Mouse (Mus musculus) CD4-positive, CD25-positive, alpha-beta regulatory T cell, adult 2 months (primary cell): ENCODE results near the gene Nrxn3.

Source experiments
- DNase-seq: peaks from one replicate; pipeline ENCODE4 v3.0.0-alpha.2; 2012; ENCODE audit warnings: low read depth, low spot score

The Nrxn3 gene

DNA sequence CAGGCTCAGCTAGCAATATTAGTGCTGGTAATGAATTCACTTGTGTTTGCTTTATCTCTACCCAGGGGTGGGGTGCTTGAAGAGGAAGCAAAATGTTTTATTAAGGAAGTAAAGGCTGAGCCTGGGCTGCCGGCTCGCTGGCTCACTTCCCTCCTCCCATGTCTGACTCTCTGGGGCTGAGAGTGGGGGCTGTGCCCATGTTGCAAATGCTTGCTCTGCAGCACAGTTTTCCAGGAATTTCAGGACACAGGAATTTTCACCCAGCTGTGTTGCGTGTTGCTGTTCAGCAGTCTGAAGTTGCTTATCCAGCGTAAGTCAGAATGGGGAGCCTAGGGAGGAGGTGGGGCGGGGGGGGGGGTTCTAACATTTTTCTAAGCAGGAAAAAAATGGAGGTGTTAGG lies 89.5 kb downstream of the Nrxn3 start:
- DNase-seq: no peak

DNA sequence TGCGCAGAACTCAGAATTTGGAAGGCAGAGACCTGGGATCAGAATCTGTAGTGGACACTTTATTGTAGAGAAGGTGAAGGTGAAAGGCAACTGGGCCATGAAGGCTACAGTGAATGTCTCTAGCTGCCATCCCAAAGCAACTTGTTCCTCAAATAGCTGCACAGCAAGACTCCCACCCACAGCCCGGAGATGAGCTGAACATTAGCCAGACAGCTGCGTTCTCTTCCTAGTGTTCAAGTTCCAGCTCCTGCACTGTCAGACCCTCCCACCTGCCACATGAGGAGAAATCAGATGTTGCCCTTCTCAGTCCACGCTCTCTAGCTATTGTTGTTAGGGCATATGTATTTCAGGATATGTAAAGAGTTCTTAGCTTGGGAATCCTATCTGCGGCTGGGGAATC lies 94.2 kb downstream of the Nrxn3 start:
- no peak for DNase-seq

DNA sequence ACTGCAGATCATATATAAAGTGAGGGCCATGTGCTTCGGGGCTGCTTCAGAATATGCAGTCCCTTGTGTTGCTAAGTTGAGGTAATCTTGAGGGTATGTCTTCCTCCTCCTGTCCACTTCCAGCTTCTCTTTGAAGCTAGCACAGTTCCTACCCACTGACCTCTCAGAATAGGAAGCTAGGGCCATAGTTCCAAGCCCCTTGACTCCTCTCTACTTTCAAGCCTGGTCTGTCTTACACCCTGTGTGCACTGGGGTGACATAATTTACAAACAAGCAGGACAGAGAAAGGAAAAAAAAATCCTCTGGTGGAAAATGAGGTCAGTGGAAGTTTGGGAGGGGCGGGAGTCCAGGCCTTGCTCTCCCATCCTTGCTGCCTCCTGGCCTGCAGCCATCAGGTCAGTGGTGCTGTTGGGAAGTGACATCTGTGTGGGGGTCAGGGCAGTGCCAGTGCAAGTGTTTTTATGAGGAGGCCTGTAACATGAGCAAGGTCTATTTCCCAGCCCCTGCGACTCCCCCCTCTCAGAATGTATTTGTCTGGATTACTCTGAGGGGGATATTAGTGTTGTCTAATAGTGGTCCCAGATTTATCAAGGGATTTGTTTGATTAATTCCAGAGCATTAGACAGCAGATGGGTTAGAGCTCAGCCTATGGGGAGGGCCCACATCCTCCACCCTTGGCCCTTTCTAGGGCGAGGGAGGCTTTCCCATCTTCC lies 96.1 kb downstream of the Nrxn3 start:
- no peak for DNase-seq

DNA sequence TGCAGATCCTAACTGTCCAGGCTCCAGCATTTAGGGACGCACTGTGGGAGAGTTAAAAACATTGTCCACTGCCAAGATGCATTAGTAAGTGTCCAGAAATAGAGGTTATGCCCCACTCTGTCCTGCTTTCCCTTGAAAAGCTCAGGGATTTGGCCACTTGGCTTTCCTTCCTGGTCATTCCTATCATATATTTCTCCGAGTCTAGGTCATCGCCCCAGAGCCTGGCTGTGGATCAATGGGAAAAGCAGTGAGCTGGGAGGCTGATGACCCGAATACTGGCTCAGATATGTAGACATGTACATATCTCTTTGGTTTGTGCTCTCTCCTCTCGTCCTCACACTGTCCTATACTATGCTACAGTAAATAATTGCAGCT lies 96.6 kb downstream of the Nrxn3 start:
- no peak for DNase-seq

DNA sequence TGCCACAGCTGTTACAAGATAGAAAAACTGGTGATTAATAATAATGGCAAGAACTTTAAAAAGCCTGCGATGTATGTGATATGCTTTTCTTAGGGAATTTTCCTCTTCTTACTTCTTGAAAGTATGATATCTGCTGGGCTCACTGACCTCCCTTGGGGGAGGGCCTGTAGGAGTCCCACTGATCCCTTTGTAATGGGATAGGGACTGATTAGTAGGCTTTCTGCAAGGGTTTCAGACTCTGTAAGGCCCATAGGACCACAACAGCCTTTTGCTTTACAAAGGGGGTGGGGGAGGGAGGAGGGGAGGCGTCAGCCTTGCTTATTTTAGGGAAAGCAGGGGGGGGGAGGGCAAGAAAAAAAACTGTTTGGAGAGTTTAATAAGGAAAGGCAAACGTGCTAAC lies 97.5 kb downstream of the Nrxn3 start:
- DNase-seq: no peak

DNA sequence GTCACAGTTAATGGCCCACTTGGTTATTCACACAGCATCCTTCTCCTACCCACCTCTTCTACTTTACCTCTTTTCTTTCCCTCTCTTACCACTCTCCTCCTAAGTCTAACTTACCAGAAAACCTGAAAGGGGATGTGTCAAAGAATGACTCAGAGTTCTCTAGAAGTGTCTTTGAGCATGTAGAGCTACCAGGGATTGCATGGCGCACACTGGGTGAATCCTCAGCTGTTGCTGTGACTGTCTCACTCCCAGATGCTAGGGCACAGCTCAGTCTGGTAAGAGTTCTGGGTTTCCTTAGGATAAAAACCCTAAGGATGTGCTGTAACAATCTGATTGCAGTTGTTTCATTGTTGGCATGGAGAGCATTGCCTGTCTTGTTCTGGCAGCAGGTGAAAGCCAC lies 108.2 kb downstream of the Nrxn3 start:
- no peak for DNase-seq

DNA sequence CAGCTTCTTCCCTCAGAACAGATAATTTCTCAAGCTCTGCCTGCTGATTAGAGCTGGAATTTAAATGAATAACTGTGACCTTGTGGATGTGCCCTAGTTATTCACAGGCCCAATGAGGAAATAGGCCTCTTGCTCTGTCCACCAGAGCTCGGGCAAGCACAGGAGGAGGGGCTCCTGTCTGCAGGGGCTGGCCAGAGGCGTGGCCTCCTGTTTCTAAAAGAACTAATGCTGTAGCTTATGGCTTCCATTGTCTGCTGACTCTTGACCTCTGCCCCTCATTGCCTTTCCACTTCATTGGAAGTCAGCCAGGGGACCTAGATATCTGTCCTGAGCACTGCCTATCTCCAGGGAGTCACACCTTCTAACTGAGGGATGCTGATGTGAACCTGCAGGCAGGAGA lies 113.1 kb downstream of the Nrxn3 start:
- no peak for DNase-seq

DNA sequence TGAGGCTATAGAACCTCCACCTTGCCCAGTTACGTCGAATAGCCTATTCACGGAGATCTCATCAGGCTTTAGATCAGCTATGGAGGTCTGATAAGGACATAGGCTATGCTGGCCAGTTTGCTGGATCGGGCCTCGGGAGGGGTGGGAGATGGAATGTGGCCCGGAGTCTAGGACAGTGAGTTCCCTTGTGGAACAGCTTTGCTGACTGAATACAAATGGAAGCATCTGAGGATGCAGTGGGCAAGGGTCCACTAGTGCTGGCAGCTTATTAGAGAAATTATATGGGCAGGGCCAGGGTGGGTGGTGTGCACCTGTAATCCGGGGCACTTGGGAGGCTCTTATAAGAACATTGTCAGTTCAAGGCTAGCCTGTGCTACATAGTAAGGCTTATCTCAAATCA lies 117.0 kb downstream of the Nrxn3 start:
- DNase-seq: no peak

DNA sequence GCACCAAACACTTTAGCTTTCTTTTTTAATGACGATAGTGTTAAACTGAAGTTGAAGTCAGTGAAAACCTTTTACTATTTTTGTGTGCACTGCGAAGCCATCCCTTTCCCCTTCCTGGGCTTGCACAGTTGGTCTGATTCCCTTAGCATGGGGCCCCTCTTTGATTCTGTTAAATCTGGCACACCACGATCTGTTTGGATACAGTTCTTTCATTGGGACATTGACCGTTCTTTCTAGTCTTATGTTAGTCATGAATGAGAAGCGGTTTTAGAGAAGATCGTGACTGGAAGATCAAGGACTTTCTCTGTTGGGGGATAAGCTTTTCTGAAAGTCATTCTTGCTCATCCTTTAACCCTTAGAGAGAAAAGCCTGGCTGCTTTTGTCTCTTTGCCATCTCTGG lies 118.7 kb downstream of the Nrxn3 start:
- DNase-seq: no peak

DNA sequence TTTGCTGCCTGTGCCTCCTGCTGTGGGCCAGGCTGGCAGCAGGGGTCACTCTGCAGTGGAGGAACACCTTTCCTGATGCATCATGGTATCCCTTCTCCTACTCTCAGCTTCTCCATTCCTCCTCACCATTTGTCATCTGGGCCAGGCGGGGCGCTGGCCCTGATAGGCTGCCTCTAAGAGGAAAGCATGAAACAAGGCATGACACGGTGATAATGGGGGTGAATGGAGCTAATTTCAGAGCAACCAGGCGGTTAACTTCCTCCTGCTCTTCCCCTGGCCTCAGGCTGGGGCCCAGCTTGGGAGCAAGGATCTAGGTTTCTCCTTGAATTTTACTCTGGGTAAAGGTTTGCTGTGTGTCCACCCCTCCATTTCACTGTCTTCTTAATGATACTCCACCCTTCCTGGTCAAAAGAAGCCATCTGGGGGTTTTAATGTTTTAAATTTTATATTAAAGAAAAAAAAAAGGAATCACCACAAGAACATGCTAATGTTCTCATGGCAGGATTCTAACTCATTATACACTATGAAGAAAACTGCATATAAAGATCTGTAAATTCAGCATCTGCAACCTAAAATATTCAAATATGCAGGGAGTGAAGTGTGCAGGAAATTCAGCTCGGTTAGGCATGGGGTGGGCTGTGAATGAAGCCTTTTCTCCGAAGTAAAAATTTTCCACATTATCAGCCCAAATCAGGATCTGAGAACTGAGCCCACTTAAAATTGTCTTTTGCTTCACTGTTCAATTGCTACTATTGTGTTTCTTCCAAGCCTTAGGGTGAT lies 127.9 kb downstream of the Nrxn3 start:
- no peak for DNase-seq

DNA sequence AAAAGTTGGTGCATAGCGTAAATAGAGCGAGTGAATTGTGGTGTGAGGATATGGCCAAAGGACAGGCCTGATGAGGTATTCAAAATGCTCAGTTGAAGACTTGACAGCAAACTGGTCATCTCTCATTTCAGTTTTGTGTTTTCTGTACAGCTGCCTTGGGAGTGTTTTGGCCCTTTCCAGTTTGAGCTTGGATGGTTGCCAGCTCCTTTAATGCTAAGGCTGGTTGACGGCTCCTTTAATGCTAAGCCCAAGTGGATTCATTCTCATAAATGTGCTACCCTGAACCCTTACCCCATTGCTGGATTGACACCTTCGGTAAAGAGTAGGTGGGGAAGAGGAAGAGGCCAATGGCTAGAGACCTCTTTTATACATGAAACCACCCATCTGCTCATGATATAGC lies 131.4 kb downstream of the Nrxn3 start:
- DNase-seq: no peak

DNA sequence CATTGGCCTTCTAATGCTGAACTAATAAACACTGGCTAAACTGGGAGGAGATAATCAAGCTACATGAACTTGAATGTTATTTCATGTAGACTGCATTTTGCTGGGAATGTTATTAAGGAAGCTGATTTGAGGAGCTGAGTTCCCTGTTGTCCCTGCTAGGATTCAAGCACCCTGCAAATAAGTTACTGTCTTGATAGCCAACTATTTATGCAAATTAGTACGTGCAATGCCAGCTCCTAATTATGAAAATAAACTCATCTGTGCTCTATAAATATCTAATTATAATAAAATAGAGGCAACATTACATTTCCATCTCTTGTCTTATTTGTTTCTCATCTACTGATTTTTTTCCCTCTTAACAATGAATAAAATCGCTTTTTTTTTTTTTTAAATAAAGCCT lies 135.0 kb downstream of the Nrxn3 start:
- DNase-seq: no peak

DNA sequence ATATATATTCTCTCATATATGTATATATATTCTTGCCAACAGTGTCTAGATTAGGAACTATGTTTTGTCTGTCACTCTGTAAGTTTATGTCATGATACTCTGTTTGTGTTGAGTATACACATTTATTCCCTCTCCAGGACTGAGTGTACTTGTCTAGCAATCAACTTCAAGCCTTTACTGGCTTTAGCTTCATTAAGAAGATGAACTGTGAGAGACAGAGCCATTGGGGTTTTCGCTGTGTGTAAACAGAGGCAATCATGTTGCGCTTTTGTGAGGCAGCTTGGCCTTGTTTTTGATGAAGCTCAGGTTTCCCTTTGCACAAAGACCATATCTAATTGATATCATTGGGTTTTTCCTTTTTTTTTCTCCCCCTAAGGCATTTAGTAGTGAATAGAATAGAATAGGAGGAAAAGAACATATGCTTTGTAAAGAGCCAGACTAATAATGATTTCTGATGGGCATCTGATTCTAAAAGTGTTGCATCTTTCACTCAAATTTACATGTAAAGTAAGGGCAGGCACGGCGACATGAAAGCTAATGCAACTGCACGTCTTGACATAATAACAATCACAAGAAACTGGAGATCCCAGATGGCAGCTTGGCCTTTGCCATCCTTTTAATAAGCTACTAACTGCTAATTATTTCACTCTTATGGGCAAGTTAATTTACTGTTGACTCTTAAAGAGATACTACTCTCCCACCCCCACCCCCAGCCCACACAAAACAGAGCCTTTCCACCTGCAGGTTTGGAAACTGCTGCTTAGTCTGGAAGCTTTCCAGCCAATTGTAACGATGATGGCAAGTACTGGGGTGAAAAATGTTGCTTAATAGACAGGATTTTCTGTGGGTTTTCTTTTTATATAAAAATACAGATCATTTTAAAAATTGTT lies 137.0 kb downstream of the Nrxn3 start:
- no peak for DNase-seq

DNA sequence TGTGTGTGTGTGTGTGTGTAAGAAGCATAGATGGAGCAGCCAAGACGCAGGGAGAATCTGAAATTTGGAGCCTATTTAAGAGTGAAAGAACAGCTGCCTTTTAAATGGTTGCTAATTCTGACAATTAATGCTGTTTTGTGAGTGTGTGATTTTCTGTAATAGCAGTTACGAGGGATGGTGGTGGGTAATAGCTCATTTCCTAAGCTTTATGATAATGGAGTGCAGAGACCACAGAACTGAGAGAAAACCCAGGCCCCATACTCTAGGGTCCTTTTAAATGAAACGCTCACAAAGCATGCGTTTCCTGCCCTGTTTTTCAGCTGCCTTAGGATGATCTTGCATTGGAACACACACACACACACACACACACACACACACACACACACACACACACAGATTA lies 137.7 kb downstream of the Nrxn3 start:
- DNase-seq: no peak

DNA sequence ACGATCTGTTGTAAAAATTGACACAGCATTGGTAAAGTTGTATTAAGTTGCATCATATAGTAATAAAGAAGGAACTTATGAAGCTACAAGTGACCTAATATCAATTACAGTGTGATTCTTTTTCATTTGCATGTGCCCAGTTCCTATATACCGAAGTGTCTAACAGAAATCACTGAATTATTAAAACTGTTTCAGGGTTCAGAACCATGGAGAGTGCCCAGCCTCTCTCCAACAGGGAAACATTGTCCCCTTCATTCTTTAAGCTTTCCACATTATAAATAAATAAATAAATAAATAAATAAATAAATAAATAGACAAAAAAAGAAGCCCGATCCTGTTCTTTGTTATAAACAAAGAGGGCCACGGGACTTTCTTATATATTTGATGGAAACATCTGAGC lies 140.4 kb downstream of the Nrxn3 start:
- DNase-seq: no peak

DNA sequence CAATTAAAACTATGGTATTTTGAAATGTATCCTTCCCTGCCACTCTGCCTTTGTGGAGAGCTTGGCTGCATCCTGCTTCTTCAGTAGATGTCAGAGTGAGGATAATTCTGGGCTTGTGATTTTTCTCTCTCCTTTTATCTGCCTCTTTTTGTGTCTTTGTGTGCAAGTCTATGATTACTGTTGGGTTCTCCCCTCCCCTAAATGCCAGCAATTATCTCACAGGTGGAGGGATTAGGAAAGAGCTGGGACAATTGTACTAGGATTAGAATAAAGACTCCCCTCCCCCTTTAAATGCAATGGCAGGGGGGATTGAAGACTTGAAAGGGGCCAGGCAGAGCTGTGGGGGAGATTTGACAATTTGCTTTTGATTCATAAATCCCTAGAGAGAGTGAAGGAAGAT lies 145.6 kb downstream of the Nrxn3 start:
- DNase-seq: no peak

DNA sequence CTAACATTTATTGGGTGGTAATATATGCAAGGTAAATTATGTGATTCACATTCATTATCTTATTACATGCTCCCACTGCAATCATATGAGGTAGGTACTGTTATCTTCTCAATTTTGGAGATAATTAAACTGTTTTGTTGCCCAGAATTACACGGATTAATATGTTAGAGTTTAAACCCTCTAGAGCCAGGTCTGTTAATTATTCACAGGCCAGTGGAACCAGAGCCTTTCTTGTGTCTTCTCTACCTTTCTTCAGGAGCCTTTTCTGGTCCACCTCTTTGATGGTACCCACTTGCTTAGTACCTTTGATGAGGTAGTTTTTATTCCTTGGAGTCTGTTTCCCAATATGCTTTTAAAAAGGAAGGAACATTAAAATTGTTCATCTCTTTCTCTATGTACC lies 174.7 kb downstream of the Nrxn3 start:
- DNase-seq: no peak

DNA sequence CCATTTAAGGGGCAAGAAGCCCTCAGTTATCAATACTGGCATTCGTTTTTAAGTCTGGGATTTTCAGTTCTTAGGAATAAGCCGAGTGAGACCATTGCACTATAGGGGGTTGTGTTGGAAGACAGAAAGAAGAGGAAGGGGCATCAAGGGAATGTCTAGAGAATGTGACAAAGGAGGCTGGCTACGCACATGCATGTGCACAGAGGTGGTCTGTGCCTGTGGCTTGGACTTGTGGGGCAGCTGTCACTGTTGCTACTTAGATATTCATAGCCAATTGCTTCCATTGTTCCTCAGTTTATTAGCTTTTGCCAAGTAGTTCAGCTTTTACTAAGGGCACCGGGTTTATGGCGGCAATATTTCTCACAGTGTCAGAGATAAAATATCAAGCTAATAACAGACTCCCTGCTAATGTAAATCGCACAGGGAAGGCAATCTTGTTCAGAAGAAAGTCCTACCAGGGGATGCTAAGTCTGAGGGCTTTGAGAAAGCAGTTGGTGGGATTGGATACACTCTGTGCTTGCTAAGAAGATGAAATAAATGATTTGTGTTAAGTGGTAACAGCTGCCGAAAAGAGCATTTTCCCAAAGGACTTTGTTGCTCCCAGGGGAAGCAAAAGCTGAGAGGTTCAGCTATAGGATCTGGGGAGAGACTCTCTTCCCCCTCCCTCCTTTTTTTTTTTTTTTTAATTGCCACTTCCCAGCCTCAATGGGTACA lies 177.5 kb downstream of the Nrxn3 start:
- DNase-seq: no peak

DNA sequence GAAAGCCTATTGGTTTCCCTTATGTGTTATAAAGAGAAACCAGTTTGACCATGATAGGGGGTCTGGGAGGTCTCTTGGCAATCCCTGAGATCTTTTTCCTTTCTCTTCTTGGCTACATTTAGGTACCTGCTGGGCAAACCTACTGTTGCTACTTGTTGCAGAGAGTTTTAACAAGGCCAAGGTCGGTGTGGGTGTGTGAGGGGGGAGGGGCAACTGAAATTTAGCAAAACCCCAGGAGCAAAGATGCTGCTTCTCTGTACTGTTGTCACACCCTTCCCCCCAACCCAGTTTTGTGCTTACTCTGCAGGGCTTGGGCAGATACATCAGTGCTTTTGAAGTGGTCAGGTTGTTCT lies 178.0 kb downstream of the Nrxn3 start:
- DNase-seq: no peak

DNA sequence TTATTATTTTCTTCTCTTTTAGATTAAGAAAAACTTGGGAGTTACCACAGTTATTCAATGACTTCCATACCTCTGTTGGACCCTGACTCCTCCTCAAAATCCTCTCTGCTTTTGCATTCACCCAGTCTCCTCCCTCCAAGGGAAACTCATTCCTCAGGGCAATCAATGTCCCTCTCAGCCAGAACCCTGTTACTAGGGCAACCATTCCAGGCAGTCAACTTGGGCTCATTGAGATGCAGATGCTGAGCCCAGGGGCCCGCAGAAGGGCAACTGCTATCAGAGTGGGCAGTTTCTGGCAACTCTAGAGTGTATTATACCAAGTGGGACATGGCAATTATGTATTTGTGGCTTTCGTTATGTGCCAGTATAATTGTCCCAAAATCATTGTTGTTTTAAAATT lies 188.1 kb downstream of the Nrxn3 start:
- no peak for DNase-seq

DNA sequence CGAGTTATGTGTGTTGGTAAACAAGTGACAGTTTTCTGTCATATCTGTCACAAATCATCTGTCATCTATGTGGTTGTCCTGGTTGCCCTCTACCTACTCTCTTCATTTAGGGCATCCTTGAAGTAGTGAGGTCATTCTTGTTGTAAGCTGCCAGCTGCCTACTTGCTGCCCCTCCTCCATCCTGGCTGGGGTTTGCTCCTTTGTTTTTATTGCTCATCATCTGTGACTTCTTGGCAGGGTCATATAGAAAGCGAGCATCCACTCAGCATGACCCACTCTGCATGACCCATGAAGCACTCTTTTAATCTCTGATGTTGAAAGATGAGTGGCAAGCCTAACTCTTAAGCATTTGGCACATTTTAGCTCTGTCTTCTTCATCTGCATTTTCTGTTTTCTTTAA lies 194.1 kb downstream of the Nrxn3 start:
- no peak for DNase-seq

DNA sequence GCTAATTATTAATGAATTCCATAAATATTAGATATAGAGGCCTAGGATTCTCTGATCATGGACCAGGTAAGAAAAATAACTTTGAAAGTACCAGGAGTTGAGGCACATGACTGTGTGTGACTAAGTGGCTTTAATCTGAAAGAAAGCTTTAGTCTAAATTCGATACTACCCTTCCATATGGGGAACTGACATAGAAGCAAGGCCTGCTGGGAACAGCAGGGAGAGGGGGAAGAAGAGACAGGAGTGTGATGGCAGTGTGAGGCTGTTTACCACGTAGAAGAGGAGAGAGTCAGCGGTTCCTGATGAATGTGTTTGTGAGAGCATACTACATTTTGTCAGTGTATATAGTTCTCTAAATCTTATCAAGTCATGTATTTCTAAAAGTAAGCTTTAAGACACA lies 202.2 kb downstream of the Nrxn3 start:
- DNase-seq: no peak
